Mouse (Mus musculus) retina, postnatal 7 days (tissue): Measurements from ENCODE around the gene Flvcr2.

Experiments used
- DNase-seq: peaks from one replicate; pipeline ENCODE4 v3.0.0-alpha.2; 2012; ENCODE audit warnings: low read depth, low spot score

The Flvcr2 gene

DNA sequence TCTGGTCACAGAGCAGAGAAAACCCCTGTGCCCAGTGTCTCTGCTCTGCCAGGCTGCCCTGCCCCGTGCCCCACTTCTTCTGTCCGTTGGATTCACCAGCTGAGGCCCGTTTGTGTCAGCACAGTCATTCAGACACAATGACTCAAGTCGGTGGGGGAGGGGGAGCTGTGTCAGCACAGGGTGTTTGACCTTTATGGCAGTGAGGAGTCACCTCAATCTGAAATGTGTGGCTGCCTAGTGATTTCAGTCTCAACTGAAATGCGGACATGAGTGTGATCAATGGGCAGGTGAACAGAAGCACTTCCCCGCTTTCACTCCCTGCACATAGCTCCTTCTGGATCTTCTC is 16.4 kb upstream of the Flvcr2 start:
- no peak for DNase-seq

DNA sequence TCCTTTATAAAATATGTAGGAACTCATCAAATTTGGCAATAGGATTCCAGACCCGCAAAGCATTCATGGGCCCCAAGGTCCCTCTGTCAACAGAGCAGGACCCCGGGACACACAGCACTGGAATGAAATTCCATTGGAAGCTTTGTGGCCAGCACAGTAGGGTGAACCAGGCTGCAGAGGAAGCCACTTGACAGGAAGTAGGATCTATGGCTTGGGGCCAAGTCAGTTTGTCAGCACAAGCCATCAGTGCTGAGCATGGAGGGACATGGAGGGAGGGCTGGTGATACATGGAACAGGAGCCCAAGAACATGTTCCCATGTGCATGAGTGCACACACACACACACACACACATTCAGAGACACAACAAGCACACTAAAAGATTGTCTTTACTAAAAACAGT is 10.1 kb upstream of the Flvcr2 start:
- DNase-seq, result no peak

DNA sequence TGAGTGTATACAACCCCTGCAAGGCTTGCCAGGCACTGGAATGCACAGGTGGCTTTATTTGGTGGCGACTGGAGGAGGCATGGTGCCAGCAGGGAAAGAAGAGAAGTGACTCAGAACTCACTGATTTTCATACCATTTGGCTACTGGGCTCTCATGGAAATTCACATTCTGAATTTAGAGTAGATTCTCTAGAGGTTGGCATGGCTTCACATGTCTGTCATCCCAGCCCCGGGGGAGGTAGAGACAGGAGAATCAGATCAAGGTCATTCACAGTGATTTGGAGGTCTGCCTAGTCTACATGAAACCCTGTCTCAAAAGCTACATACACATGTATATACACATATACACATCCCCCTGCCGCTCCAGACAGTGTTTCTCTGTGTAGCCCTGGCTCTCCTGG is 9.4 kb upstream of the Flvcr2 start:
- no peak for DNase-seq

DNA sequence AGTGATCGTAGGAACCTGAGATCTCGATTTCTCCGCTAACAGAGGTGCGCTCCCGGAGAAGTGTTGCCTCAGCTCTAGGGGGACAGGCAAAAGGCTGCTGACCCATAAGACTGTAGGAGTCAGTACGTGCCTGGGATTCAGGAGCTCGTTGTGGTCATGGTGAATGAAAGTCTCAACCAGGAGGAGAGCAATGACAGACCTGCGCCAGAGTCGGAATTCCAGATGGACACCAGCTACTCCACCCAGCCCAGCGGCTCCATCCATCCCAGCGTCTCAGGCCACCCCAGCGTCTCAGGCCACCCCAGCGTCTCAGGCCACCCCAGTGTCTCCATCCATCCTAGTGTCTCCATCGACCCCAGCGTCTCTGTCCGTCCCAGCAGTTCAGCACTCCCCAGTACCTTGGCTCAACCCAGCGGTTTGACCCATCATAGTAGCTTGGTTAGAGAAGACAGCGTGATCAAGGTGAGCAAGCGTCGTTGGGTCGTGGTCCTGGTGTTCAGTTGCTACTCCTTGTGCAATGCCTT is 419 bp downstream of the Flvcr2 start:
- no peak for DNase-seq

DNA sequence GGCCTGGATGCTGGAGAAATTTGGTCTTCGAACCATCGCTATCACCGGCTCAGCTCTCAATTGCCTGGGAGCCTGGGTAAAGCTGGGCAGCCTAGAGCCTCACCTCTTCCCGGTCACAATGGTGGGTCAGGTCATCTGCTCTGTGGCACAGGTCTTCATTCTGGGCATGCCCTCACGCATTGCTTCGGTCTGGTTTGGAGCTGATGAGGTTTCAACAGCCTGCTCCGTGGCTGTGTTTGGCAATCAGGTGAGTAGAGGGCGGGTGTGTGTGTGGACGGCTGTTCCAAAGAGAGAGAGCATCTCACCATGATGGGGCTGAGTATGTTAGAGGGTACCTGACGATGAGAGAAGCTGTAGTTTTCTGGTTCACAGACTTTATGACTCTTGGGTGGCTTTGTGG is 1.0 kb downstream of the Flvcr2 start:
- DNase-seq, result no peak

DNA sequence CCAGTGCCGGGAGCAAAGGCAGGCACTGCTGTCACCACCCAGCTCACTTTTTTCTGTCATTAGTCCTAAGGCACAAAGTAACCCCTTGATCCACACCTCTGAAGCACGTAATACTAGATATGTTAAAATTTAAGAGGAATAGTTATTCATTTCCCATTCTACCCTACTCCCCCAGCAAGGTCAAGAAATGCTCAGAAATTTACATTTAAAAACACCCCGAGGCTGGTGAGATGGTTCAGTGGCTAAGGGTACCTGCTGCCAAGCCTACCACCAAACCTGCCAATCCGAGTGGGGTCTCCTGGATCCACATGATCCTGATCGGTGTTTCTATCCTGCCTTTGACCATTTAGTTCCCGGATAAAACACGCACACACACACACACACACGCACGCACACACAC is 3.5 kb downstream of the Flvcr2 start:
- no peak for DNase-seq

DNA sequence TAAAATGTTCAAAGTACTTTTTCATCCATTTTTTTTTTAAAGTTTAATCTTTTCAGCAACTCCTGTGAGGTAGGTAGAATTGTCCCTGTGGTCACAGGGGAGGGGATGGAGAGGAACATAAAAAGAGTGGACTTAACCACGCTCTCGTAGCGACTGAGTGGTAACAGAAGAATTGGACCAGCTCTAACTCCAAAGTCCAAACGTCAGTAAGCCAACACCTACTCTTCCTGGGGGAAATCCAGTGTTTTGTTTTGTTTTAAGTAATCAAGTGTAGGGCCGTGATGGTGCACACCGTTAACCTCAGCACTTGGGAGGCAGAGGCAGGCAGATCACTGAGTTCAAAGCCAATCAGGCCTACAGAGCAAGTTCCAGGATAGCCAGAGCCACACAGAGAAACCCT is 5.8 kb downstream of the Flvcr2 start:
- no peak for DNase-seq

DNA sequence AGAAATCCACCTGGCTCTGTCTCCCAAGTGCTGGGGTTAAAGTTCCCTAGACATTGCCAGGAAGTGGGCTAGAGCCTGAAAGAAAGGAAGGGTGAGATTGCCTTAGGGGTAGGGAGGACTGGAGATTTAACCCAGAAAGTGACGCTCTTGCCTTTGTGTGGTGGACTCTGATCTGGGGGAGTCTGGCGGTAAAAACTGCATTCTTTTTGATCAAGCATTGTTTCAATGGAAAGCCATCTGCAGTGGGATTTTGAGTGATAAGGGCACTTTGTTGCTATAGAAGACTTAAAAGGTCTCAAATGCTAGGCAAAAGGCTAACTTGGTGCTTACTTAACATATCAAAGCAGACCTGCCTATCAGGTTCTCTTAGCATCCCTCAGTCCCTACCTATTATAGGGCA is 6.9 kb downstream of the Flvcr2 start:
- no peak for DNase-seq

DNA sequence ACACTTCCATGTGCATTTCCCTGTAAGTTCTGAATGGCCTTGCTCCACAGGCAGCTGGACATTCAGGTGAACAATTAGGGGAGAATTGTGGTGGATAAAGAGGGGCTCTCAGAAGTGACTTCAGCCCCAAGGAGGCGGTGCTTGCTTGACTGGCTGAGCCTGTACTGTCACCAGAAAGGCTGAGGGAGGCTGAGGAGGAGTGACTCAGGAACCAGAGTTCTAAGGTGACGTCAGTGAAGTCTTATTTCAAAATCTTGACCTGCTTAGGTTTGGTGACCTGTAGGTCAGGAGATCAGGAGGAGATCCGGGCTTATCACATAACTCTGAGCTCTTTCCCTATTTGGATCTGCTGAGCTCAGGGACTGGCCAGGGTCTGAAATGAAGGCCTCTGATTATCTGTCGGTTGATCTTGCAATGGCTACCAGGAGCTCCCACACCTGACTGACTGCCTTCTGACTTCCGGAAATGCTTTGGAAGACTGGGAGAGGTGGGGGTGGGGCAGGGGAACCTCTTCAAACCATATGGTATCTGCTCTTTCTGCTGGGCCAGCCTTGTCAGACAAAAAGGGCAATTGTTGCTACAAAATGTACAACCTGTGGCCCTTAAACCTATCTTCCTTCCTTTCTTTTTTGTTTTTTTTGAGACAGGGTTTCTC is 8.4 kb downstream of the Flvcr2 start:
- DNase-seq, result no peak

DNA sequence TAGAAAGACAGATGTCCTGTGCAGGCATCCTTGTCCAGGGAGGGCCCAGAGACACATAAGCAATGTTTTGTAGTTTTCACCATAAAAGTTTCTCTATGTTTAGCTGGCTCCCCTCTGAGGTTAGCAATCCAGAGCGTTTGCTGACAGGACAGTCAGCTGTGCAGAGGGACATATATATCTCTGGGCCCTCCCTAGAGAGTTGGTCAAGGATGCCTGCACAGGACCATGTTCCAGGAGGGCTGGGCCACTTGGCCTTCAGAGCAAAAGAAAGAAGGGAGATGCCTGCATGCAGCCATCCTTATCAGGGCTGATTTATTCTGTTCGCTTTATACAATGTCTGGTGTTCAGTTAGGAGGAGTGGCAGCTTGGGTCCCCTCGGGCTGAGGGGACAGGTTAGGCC is 10.1 kb downstream of the Flvcr2 start:
- no peak for DNase-seq

DNA sequence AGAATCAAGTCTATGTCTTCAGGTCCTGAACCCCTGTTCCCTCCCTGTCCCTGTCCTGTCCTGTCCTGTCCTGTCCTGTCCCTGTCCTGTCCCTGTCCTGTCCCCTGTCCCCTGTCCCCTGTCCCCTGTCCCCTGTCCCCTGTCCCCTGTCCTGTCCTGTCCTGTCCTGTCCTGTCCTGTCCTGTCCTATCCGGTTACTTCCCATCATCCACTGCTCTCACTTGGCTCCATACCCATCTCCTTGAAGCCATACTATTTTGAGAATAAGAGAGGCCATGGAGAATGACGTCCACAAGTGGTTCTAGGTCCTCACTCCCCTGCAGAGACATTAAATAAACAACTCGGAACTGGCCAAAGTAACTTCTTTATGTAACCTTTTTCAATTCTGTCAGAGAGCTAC is 10.7 kb downstream of the Flvcr2 start:
- no peak for DNase-seq

DNA sequence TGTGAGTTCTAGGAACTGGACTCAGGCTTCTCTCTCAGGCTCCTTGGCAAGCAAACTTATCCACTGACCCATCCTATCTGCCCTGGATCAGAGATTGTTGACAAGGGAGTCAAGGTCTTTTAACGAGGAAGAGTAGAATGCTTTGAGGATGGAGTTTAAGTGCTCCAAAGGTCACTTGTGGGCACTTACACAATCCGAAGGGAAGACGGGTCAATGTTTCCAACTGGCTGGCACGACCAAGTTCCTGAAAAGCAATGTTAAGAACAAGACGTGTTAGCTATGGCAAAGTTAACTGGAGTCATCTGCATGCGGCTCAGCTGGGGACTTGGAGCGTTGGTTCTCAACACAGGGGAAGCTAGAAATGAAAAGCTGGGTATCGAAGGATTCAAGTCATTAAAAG is 12.4 kb downstream of the Flvcr2 start:
- no peak for DNase-seq

DNA sequence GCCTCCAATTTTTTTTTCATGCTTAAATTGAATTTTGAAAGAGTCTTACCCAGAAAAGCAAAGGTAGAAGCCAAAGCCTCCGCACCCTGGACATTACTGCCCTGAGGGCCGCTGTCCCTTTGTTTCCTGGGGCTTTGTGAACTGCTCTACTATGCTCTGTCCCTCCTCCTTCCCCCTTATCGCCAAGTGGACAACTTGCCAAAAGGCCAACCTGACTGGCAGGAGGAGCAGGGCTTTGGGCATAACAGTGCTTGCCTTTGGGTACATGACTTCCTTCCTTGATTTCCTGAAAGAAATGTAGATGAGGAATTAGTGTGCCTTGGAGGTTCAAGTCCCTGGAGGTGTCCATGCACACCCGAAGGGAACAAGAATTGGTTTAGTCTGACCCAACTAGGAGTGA is 15.1 kb downstream of the Flvcr2 start:
- DNase-seq, result no peak

DNA sequence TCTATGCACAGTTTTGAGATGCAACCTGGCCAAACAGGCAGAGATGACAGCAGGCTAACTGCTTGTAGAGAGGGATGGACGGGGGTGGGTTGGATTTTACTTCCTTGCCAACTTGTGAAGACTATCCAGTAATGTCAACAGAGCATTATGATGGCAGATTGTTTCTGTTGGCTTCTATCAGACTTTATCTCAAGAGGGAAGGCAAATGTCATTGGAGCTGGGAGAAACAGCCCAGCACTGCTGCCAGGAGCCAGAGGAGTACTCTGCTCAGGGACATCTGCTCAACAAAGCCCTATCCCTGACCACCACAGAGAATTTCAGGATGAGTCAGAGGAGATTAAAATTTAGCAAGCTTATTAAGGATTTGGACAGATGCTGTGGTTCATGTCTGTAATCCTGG is 18.3 kb downstream of the Flvcr2 start:
- no peak for DNase-seq

DNA sequence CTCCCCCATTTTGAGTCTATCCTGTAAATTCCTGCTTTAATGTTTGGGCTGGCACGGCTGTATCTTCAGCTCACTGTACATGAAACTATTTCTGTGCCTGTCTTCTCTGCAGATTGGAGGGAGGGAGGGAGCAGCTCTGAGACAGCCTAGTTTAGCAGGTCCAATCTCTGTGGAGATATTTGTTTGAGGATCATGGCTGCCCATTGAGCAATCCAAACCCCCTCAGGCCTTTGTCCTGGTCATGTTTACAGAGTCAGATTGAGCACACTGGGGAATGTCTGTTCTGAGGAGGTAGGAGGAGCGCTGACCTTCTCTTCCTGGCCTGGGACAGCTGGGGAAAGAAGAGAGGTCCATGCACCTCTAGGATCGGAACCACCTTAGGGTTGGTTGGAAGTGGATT is 19.9 kb downstream of the Flvcr2 start:
- DNase-seq, result no peak

DNA sequence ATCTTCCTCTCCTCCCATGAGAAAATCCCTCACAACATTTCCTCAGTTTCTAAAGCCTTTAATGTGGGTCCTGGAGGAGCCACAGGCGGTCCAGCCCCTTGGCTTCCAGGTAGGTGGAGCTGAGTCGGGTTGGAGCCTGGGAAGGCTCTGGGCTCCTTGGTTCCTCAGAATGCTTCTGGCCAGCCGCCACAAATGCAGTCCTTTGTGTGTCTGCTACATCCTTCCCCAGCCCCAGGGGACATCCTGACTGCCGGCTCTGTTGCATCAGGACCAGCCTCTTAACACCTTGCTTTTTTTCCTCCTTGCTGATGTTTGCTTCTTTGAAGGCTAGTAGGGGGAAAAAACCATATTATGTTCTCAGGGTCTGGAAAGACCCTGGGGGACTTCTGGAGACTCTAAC is 21.4 kb downstream of the Flvcr2 start:
- no peak for DNase-seq

DNA sequence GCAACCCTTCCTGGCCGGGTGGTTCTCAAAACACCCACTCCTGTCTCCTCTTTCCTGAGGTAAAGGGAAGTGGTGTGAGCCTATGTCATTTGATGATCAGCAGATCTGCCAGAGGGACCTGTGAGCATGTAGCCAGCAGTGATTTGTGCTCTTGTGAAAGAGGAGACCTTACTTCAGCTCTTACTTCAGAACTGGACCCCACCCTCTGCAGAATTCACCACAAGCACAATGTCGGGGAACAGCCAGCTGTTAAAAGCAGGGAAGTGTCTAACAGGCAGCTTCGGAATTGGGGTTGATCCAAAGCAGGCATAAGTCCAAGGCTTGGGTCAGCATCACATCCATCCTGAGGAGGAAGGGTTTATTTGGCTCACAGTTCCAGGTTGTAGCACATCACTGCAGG is 25.0 kb downstream of the Flvcr2 start:
- no peak for DNase-seq

DNA sequence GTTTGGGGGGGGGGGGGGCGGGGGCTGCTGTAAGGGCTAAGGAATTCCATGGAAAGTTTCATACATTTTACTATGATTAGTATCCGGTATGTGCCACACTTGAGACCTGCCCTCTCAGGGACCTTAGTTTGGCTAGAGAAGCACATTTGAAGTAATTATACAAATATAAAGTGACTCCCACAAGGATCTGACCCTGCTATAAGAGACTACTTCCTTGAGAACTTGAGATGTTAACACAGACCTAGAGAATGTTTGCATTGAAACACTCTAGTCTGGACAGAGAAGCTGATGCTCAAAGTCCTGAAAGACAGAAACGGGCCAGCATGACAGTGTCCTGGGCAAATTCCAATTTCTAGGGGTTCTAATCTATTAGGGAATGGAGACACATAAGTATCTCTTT is 32.6 kb downstream of the Flvcr2 start:
- DNase-seq, result no peak

DNA sequence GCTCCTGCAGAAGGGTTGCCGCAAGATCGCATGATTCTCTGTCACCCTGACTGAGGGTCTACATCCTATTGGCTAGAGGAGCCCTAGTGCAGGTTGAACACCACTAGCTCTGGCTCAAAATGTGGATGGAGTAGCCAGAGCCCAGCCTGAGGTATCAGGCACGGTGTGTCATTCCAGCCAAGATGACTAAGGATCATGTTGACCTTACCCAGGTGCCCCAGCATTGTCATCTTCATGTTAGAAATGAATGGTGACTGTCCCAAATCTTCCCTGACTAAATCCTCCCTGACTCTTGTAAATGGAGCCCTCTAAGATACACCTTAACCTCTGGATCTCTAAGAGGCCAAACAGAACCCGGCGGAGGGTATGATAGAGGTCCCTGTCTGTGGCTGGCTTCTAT is 33.4 kb downstream of the Flvcr2 start:
- DNase-seq, result no peak

DNA sequence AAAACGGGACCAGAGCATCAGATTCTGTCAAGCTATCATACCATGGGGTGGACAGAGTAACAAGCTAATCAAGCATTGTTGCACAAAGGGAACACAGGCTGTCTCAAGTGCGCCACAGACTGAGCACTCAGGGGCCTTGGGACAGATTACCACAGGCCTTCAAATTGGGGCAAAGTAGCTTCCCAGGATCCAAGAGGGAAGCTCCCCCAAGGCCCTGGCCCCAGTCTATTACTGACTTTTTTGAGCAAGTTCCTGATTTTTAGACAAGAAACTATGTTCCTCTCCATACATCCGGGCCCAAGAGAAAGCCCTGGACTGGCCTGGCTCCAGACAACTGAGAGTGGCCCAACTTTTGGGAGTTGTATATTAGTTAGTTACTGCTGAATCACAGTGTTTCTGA is 35.3 kb downstream of the Flvcr2 start:
- no peak for DNase-seq

DNA sequence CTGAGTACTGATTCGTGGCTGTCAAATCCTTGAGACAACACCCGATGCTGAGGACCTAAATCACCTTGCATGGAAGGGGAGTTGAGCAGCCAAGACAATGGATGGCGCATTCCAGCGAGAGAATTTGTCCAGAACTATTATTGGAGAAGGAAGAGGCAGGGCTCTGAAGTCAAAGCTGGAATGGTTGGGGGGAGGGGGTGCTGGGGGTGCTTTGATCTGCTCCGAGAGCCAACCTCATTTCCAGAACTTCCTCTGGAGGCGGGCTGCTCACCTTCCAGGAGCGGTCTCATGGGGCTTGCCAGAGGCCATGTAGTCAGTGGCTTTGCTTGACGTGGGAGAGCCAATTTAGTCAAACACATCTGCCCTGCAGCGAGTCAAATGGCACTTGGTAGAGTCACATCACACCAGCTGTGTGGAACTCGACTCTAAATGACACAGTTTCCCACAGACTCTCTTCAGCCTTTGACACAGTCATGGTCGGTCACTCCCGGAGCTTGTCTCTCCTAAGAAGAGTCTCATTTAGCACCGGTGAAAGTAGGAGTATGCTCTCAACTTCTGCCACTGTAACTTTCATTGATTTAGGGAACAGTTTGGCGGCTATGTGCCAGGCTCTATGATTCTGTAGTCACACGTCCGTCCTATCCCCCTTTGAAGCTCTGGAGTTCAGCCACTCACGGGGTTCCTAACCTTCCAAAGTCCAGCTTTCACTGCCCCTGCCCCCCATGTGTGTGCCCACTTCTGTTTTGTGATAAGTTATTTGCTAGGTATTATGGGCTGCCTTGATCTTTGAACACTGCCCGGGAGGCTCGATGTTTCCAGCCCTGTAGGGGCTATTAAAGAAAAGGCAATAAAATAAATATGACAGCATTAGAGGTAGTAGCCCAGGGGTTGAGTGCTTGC is 38.8 kb downstream of the Flvcr2 start:
- no peak for DNase-seq

DNA sequence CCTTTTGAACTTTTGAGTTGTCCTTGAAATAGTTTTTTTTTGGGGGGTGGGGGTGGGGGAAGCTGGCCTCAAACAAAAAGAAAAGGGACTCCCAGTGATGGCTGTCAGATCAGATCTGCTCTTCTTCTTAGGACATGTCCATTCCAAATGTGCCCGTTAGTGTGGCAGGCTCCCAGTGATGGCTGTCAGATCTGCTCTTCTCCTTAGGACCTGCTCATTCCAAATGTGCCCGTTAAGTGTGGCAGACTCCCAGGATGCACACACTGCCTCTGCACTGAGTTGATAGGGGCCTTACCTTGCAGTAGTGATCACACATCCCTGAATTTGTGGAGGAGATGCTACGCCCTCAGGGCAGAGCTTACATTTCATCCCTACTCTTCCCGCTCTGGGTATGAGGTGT is 45.8 kb downstream of the Flvcr2 start:
- DNase-seq, result no peak

DNA sequence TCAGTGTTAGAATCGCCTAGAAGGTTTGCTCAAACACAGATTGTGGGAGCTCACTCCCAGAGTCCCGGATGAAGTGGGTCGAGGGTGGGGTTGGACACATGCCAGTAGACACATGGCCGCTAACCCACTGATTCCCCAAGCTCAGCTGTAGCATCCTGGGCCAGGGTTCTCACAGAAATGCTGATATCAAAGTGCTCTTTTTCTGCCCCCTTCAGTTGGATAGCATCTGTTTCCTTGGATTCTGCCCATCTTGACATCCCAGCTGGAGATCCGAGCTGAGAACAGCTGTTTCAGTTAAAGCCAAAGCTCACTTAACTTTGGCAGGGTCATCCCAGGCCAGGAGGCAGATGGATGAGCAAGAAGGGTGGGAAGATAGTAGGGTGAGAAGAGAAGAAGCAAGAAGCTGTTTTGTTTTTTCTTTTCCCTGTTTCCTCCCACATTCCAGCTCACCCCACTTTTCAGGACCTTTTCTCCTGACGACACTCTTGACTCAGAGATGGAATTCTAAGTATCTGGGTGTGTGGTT is 46.5 kb downstream of the Flvcr2 start:
- no peak for DNase-seq
